22 mouse cellular contexts compared by ENCODE assay signal in the genomic region with DNA sequence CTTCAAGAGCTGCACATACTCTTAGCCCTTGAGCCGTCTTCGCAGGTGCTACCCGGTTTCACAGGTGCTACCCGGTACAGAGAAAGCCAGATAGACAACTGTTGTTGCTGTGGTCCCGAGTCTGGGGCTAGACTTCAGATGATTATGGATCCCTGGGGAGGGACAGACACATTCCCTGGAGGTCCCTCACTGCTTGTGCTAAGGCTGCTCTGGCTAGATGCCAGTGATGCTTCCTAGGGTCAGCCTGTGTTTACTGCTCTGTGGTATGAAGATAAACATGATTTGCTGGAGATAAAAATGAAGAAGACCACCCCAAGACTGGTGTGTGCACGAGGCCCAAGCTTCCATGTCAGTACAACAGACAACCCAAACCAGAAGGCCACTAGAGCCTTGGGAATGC. TPM values are rescaled to one million over a fixed set of nuclear protein-coding genes. Genes with fewer than 3 reads are reported as not detected.
DNase-seq lines count a peak whose midpoint lies in the region; ATAC-seq and TF ChIP-seq lines count a peak whose summit lies in the region.
"Had no signal": no experiment of that assay in that cellular context is flagged by ENCODE, and none has a peak within 500 bp of the region (broad histone marks: within the 10 kb centered on the region; RNA-seq: fewer than 3 reads in every experiment).

No protein-coding gene starts in this region.

- WGBS in kidney, adult 2 months: 80% methylated on average over 6 of the region's 6 CpGs
- 72% methylated on average over 6 of the region's 6 CpGs for WGBS in bone marrow, adult 2 months
- 74% methylated on average over 6 of the region's 6 CpGs for WGBS in liver, embryonic 14.5 days (ENCODE audit: insufficient replicate concordance)

- H3K9me3 ChIP-seq in liver, embryonic 14.5 days (ENCODE audit: control insufficient read depth, low read length): no peaks in the 10 kb centered on the region
- H3K9me3 ChIP-seq: forebrain, embryonic 15.5 days; heart, embryonic 12.5 days; limb, embryonic 13.5 days; lung, embryonic 15.5 days; midbrain, embryonic 10.5 days had no signal

- no peak for TF ChIP-seq EP300 in liver, embryonic 14.5 days (IDR thresholded peaks at IDR 0.05; ENCODE audit: low read depth)

- ATAC-seq in liver, embryonic 14.5 days (ENCODE audit: insufficient read depth): no peak
- no peak for ATAC-seq in erythroid progenitor cell, adult 5-6 weeks (replicated peaks; ENCODE audit: low FRiP score, poor library complexity, severe bottlenecking)
- ATAC-seq: forebrain, embryonic 15.5 days had no signal

- no peak for TF ChIP-seq CTCF in kidney, adult 2 months (conservative IDR thresholded peaks at IDR 0.05; ENCODE audit: insufficient read depth, insufficient read length, low read depth, low read length)
- no peak for TF ChIP-seq CTCF in bone marrow, adult 2 months (IDR thresholded peaks at IDR 0.05; ENCODE audit: control insufficient read depth, insufficient read depth, low read length)
- no peak for TF ChIP-seq CTCF in liver, embryonic 14.5 days (IDR thresholded peaks at IDR 0.05; ENCODE audit: low read depth)

- no peaks in the 10 kb centered on the region for H3K36me3 ChIP-seq in kidney, adult 2 months (ENCODE audit: control insufficient read depth, insufficient read depth, low read length)
- peaks cover 5% of the 10 kb centered on the region; the same call in 1 of the 2 replicates for H3K36me3 ChIP-seq in liver, embryonic 14.5 days (replicated peaks; ENCODE audit: control insufficient read depth, insufficient read depth, low read depth)
- H3K36me3 ChIP-seq: forebrain, embryonic 15.5 days; heart, embryonic 12.5 days; limb, embryonic 13.5 days; lung, embryonic 15.5 days; midbrain, embryonic 10.5 days had no signal

- H3K4me2 ChIP-seq in liver, embryonic 14.5 days (ENCODE audit: low read depth): peak overlapping the region; percentile 83
- H3K4me2 ChIP-seq: forebrain, embryonic 15.5 days; heart, embryonic 12.5 days; hindbrain, embryonic 14.5 days; limb, embryonic 13.5 days; lung, embryonic 15.5 days had no signal

- peak overlapping the region; percentile 76 for H3K9ac ChIP-seq in liver, embryonic 14.5 days (replicated peaks)
- H3K9ac ChIP-seq: forebrain, embryonic 15.5 days; heart, embryonic 12.5 days; hindbrain, embryonic 14.5 days; limb, embryonic 13.5 days; lung, embryonic 15.5 days had no signal

- peak; percentile 91 for DNase-seq in heart, adult 11 months
- no peak for DNase-seq in heart, adult 9 months (ENCODE audit: low spot score in 2 of 2)
- peak; percentile 36 to 52 for DNase-seq in kidney, postnatal 36 days
- no peak for DNase-seq in kidney, adult 2 months
- DNase-seq in liver, embryonic 14.5 days (ENCODE audit: low read depth in 3 of 3, low spot score in 3 of 3): no peak
- no peak for DNase-seq in neural tube, embryonic 10.5 days (ENCODE audit: extremely low spot score, low spot score)
- DNase-seq: adrenal gland, postnatal 36 days; cerebellum, adult 8-10 months; gastrocnemius, postnatal 36 days; kidney, adult 11 months; layer of hippocampus, postnatal 36 days; retina, postnatal 1 day had no signal

- H3K27ac ChIP-seq in kidney, adult 2 months (ENCODE audit: insufficient read depth, low read depth, low read length): no peak overlapping the region
- peak overlapping the region; percentile 43 for H3K27ac ChIP-seq in bone marrow, adult 2 months (ENCODE audit: control insufficient read depth, insufficient read depth, low read depth, low read length, poor library complexity)
- H3K27ac ChIP-seq in liver, embryonic 14.5 days: peak overlapping the region; percentile 95
- H3K27ac ChIP-seq: forebrain, embryonic 15.5 days; hindbrain, embryonic 14.5 days; limb, embryonic 13.5 days; lung, embryonic 15.5 days had no signal

- H3K4me3 ChIP-seq in kidney, adult 2 months (ENCODE audit: insufficient read depth, low read depth, low read length): no peak overlapping the region
- H3K4me3 ChIP-seq in bone marrow, adult 2 months (replicated peaks; ENCODE audit: control insufficient read depth, low read depth, low read length): no peak overlapping the region
- no peak overlapping the region for H3K4me3 ChIP-seq in liver, embryonic 14.5 days (ENCODE audit: insufficient read depth in 1 of 2, low read depth in 2 of 2, low read length in 2 of 2)
- H3K4me3 ChIP-seq: forebrain, embryonic 15.5 days; heart, embryonic 12.5 days; limb, embryonic 13.5 days; lung, embryonic 15.5 days; midbrain, embryonic 10.5 days had no signal

- TF ChIP-seq POLR2A in kidney, adult 2 months (IDR thresholded peaks at IDR 0.05; ENCODE audit: low read depth, low read length): no peak
- TF ChIP-seq POLR2A in bone marrow, adult 2 months (IDR thresholded peaks at IDR 0.05; ENCODE audit: borderline replicate concordance, control insufficient read depth, low read depth, low read length): no peak

- peaks cover 9% of the 10 kb centered on the region for H3K4me1 ChIP-seq in kidney, adult 2 months (ENCODE audit: control insufficient read depth, insufficient read depth, low read length)
- H3K4me1 ChIP-seq in bone marrow, adult 2 months (ENCODE audit: control insufficient read depth, insufficient read depth, low read length): peaks cover 22% of the 10 kb centered on the region
- peaks cover 35 to 51% of the 10 kb centered on the region in 2 experiments for H3K4me1 ChIP-seq in liver, embryonic 14.5 days (replicated peaks; ENCODE audit: control insufficient read depth in 2 of 2, insufficient read depth in 2 of 2, low read length in 1 of 2)

- no peaks in the 10 kb centered on the region for H3K27me3 ChIP-seq in kidney, adult 2 months (replicated peaks; ENCODE audit: control insufficient read depth, insufficient read depth, low read length)
- no peaks in the 10 kb centered on the region for H3K27me3 ChIP-seq in liver, embryonic 14.5 days (ENCODE audit: control insufficient read depth, insufficient read depth, low read length)
- H3K27me3 ChIP-seq: CH12.LX; forebrain, embryonic 15.5 days; heart, embryonic 12.5 days; limb, embryonic 13.5 days; lung, embryonic 15.5 days had no signal

RNA-seq across cellular contexts. Expression of a gene that starts 10.9 kb away (rescaled TPM):
- polyA plus RNA-seq in kidney, adult 2 months (2012; rRNA removed): 6.3 and 9.4 TPM in 2 replicates
- 17.6 and 23.9 TPM in 2 replicates for polyA plus RNA-seq in bone marrow, adult 2 months (2011; ENCODE audit: insufficient read depth, insufficient read length, low replicate concordance, missing spikeins)
- polyA plus RNA-seq in liver, embryonic 14.5 days (2012; rRNA removed): 4.0 and 4.9 TPM in 2 replicates
- polyA plus RNA-seq in liver, embryonic 14.5 days (2014; fragmentation: Nextera tagmentation; extraction: Ambion mirVana): 1.9 and 3.2 TPM in 2 replicates
- total RNA-seq in erythroid progenitor cell, adult 5-6 weeks (2015; ENCODE audit: low replicate concordance): 14.3 and 15.1 TPM in 2 replicates
- 8.3 and 10.0 TPM in 2 replicates for total RNA-seq in erythroid progenitor cell, adult 5-6 weeks (2017; ENCODE audit: low replicate concordance)

RNA-seq across cellular contexts. Expression of a gene that starts 12.2 kb away (rescaled TPM):
- 0.14 TPM in 1 of 2 replicates, not detected in the other for polyA plus RNA-seq in kidney, adult 2 months (2012; rRNA removed)
- polyA plus RNA-seq in bone marrow, adult 2 months (2011; ENCODE audit: insufficient read depth, insufficient read length, low replicate concordance, missing spikeins): not detected in 2 replicates
- polyA plus RNA-seq in liver, embryonic 14.5 days (2012; rRNA removed): 0.18 and 0.26 TPM in 2 replicates
- polyA plus RNA-seq in liver, embryonic 14.5 days (2014; fragmentation: Nextera tagmentation; extraction: Ambion mirVana): 0.19 and 0.22 TPM in 2 replicates
- not detected in 2 replicates for total RNA-seq in erythroid progenitor cell, adult 5-6 weeks (2015; ENCODE audit: low replicate concordance)
- total RNA-seq in erythroid progenitor cell, adult 5-6 weeks (2017; ENCODE audit: low replicate concordance): not detected in 2 replicates
- total RNA-seq: midbrain, postnatal 0 days had no signal
- polyA plus RNA-seq: hindbrain, embryonic 14.5 days; midbrain, postnatal 0 days had no signal

Comparison
In these comparisons a context has a peak if more than half of its experiments do, and no peak if none do; other contexts are left out.
1. DNase-seq: peak in heart, adult 11 months (single experiment) and kidney, postnatal 36 days (2 of 2); none in heart, adult 9 months (0 of 2), kidney, adult 2 months (single experiment), liver, embryonic 14.5 days (0 of 3) and neural tube, embryonic 10.5 days (single experiment).